Mouse (Mus musculus) ES-E14 (cell line): ENCODE results near the gene Nav2.

Experiments used
- HCFC1 ChIP-seq: IDR thresholded peaks from 2 replicates; pipeline ENCODE4 v1.6.1; 2012; ENCODE audit warnings: low read length, inconsistent platforms, borderline replicate concordance; ENCODE audit not compliant: insufficient read depth
- MAFK ChIP-seq: IDR thresholded peaks from 2 replicates; pipeline ENCODE4 v1.6.1; 2014; ENCODE audit warnings: mild to moderate bottlenecking, low read depth, low read length, inconsistent platforms; ENCODE audit not compliant: insufficient read depth

GRCm38 (mm10) chr7:49506085-49506820, 597.7 kb downstream of the Nav2 start:
- TF ChIP-seq HCFC1 (no peak), MAFK (no peak)
